Mouse (Mus musculus) heart, adult 2 months (tissue): Measurements from ENCODE around the gene Wwc1.

Experiments used
- CTCF ChIP-seq: fragments of 200-600 bp; IDR thresholded peaks from 2 replicates; pipeline ENCODE4 v1.8.1; 2022; ENCODE audit warnings: antibody characterized with exemption, mild to moderate bottlenecking, moderate library complexity
- EP300 ChIP-seq: fragments of 200-500 bp; IDR thresholded peaks from 2 replicates; pipeline ENCODE4 v1.6.1; 2011; ENCODE audit warnings: low read depth, low read length, control low read depth; ENCODE audit not compliant: insufficient read depth

DNA sequence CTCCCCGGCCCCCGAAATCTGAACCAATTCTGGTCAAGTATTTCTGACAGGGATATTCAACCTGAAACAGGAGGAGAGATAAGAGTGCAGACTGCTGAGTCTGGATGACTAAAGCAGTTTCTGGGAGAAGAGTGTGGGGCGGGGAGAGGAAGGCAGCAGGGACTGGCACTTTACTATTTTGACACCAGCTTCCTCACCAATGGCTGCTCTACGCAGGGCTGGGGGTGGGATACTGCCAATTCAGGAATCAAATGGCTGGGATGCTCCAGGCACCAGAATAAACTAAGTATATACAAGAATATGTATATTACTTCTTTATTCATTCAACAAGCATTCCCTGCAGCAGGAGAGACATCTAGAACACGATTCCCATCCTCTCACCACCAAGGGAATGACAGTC is 116.7 kb downstream of the Wwc1 start:
- TF ChIP-seq CTCF (no peak), EP300 (no peak)
